Mouse (Mus musculus): ENCODE data around the gene Isoc2a.

The Isoc2a gene

GRCm38 (mm10) chr7:4900523-4900851, 23.5 kb downstream of the Isoc2a start:
- H3K4me1 ChIP-seq (replicated peaks; ENCODE audit: low read depth, low read length), result peaks cover 77% of the 10 kb centered on the region
- H3K27me3 ChIP-seq (ENCODE audit: insufficient read depth, low read length), result no peaks in the 10 kb centered on the region
- no peaks in the 10 kb centered on the region for H3K9me3 ChIP-seq (ENCODE audit: low read length)
- no peak for TF ChIP-seq POU5F1 (IDR thresholded peaks at IDR 0.05; ENCODE audit: borderline replicate concordance, low read length)
- TF ChIP-seq NANOG (IDR thresholded peaks at IDR 0.05; ENCODE audit: borderline replicate concordance, low read length), result no peak
- no peak for TF ChIP-seq CTCF (conservative IDR thresholded peaks at IDR 0.05; ENCODE audit: low read length)
- H3K36me3 ChIP-seq (ENCODE audit: insufficient read depth, low read length), result peaks cover 29% of the 10 kb centered on the region
- peak overlapping the region; percentile 53; the same call in 1 of the 2 replicates for H3K4me3 ChIP-seq (replicated peaks; ENCODE audit: low read length)

- H3K4me3 ChIP-seq (replicated peaks; ENCODE audit: low read length), result no peak overlapping the region
- TF ChIP-seq CTCF (conservative IDR thresholded peaks at IDR 0.05; ENCODE audit: low read length) (peak; percentile 96), NANOG (IDR thresholded peaks at IDR 0.05; ENCODE audit: borderline replicate concordance, low read length) (peak; percentile 36; the same call in 1 of the 2 replicates), POU5F1 (IDR thresholded peaks at IDR 0.05; ENCODE audit: borderline replicate concordance, low read length) (no peak)
- peaks cover 77% of the 10 kb centered on the region for H3K4me1 ChIP-seq (replicated peaks; ENCODE audit: low read depth, low read length)
Measured at GRCm38 (mm10) chr7:4901171-4901570, 24.2 kb downstream of the Isoc2a start.

DNA sequence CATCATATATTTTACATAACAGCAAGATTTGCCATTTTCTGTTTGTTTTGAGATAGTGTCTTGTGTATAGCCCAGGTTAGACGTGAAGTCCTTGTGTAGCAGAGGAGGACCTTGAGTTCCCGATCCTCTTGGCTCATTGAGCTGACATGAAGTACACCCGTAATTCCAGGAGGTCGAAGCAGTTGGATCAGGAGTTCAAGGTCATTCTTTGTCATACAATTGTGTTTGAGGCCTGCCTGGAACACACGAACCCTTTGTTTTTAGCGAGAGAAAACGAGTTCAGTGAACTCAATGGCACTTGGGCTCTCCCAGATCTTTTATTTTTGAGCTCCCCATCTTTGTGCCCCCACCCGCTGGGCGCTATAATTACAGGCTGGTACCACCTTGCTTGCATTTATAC, 25.5 kb downstream of the Isoc2a start:
- no peak; the same call in 1 of the 2 replicates for TF ChIP-seq NANOG (IDR thresholded peaks at IDR 0.05; ENCODE audit: borderline replicate concordance, low read length)

More at GRCm38 (mm10) chr7:4901171-4901570, 24.2 kb downstream of the Isoc2a start:
- Histone ChIP-seq H3K36me3 (ENCODE audit: insufficient read depth, low read length) (peaks cover 32% of the 10 kb centered on the region), H3K27me3 (ENCODE audit: insufficient read depth, low read length) (no peaks in the 10 kb centered on the region), H3K9me3 (ENCODE audit: low read length) (no peaks in the 10 kb centered on the region)

DNA sequence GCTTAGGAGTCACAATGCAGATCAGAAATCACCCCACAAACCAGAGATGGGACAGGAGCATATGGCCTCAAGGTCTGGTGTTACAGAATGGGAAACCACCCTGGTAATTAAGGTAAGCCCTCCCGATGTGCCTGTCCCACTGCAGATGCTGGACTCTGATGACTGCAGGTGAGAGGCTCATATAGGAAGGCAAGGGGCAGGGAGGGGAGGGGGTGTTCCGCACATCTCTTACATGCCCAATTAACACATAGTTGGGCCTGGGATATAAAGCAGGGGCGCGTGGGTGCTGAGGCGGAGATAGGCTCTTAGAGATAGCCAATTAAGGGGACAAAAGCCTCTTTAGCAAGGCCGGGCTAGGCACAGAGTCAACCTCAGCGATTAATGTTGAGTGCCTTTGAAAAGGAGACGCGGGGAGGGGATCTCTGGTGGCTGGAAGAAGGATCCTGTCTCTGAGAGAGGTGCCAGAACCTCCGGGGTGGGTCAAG, 29.6 kb downstream of the Isoc2a start, which contains the start of gene Gm36210:
TSS of gene Gm36210 (minus strand) at position 51 of the 485 bp plus-strand sequence.
- Histone ChIP-seq H3K4me1 (replicated peaks; ENCODE audit: low read depth, low read length) (peaks cover 86% of the 10 kb centered on the region), H3K4me3 (replicated peaks; ENCODE audit: low read length) (peak within 1 kb of the TSS; percentile 48), H3K9me3 (ENCODE audit: low read length) (no peaks in the 10 kb centered on the region), H3K27me3 (ENCODE audit: insufficient read depth, low read length) (no peaks in the 10 kb centered on the region), H3K36me3 (ENCODE audit: insufficient read depth, low read length) (peaks cover 74% of the 10 kb centered on the region)
- no peak for TF ChIP-seq POU5F1 (IDR thresholded peaks at IDR 0.05; ENCODE audit: borderline replicate concordance, low read length)
- no peak for TF ChIP-seq NANOG (IDR thresholded peaks at IDR 0.05; ENCODE audit: borderline replicate concordance, low read length)
- no peak for TF ChIP-seq CTCF (conservative IDR thresholded peaks at IDR 0.05; ENCODE audit: low read length)

More for the DNA sequence above, 25.5 kb downstream of the Isoc2a start:
- no peak overlapping the region for H3K4me3 ChIP-seq (replicated peaks; ENCODE audit: low read length)
- peaks cover 80% of the 10 kb centered on the region for H3K4me1 ChIP-seq (replicated peaks; ENCODE audit: low read depth, low read length)
- H3K9me3 ChIP-seq (ENCODE audit: low read length), result no peaks in the 10 kb centered on the region
- H3K36me3 ChIP-seq (ENCODE audit: insufficient read depth, low read length), result peaks cover 36% of the 10 kb centered on the region
- H3K27me3 ChIP-seq (ENCODE audit: insufficient read depth, low read length), result no peaks in the 10 kb centered on the region

GRCm38 (mm10) chr7:4911561-4911960, 34.6 kb downstream of the Isoc2a start:
- H3K27me3 ChIP-seq (ENCODE audit: insufficient read depth, low read length), result no peaks in the 10 kb centered on the region
- no peak for TF ChIP-seq NANOG (IDR thresholded peaks at IDR 0.05; ENCODE audit: borderline replicate concordance, low read length)
- TF ChIP-seq POU5F1 (IDR thresholded peaks at IDR 0.05; ENCODE audit: borderline replicate concordance, low read length), result no peak
- peak; percentile 72 for TF ChIP-seq CTCF (conservative IDR thresholded peaks at IDR 0.05; ENCODE audit: low read length)
- H3K4me3 ChIP-seq (replicated peaks; ENCODE audit: low read length), result peak overlapping the region; percentile 90
- H3K9me3 ChIP-seq (ENCODE audit: low read length), result no peaks in the 10 kb centered on the region
- H3K36me3 ChIP-seq (ENCODE audit: insufficient read depth, low read length), result peaks cover 50% of the 10 kb centered on the region
- H3K4me1 ChIP-seq (replicated peaks; ENCODE audit: low read depth, low read length), result peaks cover 77% of the 10 kb centered on the region

GRCm38 (mm10) chr7:4912248-4912647, 35.3 kb downstream of the Isoc2a start:
- TF ChIP-seq POU5F1 (IDR thresholded peaks at IDR 0.05; ENCODE audit: borderline replicate concordance, low read length) (no peak), NANOG (IDR thresholded peaks at IDR 0.05; ENCODE audit: borderline replicate concordance, low read length) (no peak), CTCF (conservative IDR thresholded peaks at IDR 0.05; ENCODE audit: low read length) (no peak)
- Histone ChIP-seq H3K36me3 (ENCODE audit: insufficient read depth, low read length) (peaks cover 54% of the 10 kb centered on the region), H3K4me3 (replicated peaks; ENCODE audit: low read length) (peak overlapping the region; percentile 90), H3K9me3 (ENCODE audit: low read length) (no peaks in the 10 kb centered on the region), H3K4me1 (replicated peaks; ENCODE audit: low read depth, low read length) (peaks cover 77% of the 10 kb centered on the region), H3K27me3 (ENCODE audit: insufficient read depth, low read length) (no peaks in the 10 kb centered on the region)

GRCm38 (mm10) chr7:4915007-4915665, 38.2 kb downstream of the Isoc2a start, which contains the start of gene Zfp628:
TSS of gene Zfp628 (plus strand) at chr7:4915217.
- no peaks in the 10 kb centered on the region; the same call in 1 of the 2 replicates for H3K27me3 ChIP-seq (ENCODE audit: insufficient read depth, low read length)
- no peaks in the 10 kb centered on the region for H3K9me3 ChIP-seq (ENCODE audit: low read length)
- peaks cover 47% of the 10 kb centered on the region for H3K36me3 ChIP-seq (ENCODE audit: insufficient read depth, low read length)
- TF ChIP-seq NANOG (IDR thresholded peaks at IDR 0.05; ENCODE audit: borderline replicate concordance, low read length) (no peak), CTCF (conservative IDR thresholded peaks at IDR 0.05; ENCODE audit: low read length) (no peak), POU5F1 (IDR thresholded peaks at IDR 0.05; ENCODE audit: borderline replicate concordance, low read length) (no peak)
- peaks cover 77% of the 10 kb centered on the region for H3K4me1 ChIP-seq (replicated peaks; ENCODE audit: low read depth, low read length)
- H3K4me3 ChIP-seq (replicated peaks; ENCODE audit: low read length), result peak within 1 kb of the TSS; percentile 90

DNA sequence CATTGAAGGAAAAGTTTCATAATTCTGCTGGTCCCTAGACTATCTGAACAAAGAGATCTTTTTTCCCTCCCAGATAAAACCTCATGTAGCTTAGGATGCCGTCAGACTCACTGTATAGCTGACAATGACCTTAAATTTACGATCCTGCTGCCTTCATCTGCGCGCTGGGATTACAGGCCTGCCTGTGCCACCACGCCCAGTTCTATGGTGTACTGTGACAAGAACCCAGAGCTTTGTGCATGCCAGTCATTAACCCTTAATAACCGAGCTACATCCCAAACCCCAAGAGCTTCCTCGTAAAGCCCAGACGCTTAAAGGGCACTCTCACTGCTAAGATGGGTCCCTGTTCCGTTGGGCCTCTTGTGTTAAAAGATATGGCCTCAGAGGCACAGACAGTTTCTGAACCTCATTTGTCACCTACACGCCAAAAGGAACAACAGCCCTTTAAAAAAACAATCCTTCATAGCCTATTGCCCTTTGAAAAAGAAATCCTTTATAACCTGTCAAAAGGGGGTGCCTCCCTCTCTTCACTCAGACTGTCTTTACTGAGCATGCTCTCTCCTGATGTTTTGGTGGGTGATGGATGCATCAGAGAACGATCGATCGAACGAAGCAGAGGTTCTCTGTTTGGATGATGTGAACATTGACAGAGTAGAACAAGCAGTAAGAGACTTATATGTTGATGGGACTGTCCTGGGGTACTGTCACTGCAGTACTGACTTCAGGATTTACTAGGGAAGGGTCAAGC, 38.9 kb downstream of the Isoc2a start:
- Histone ChIP-seq H3K27me3 (ENCODE audit: insufficient read depth, low read length) (no peaks in the 10 kb centered on the region; the same call in 1 of the 2 replicates), H3K9me3 (ENCODE audit: low read length) (no peaks in the 10 kb centered on the region), H3K36me3 (ENCODE audit: insufficient read depth, low read length) (peaks cover 40% of the 10 kb centered on the region), H3K4me1 (replicated peaks; ENCODE audit: low read depth, low read length) (peaks cover 77% of the 10 kb centered on the region), H3K4me3 (replicated peaks; ENCODE audit: low read length) (peak overlapping the region; percentile 90)
- no peak for TF ChIP-seq POU5F1 (IDR thresholded peaks at IDR 0.05; ENCODE audit: borderline replicate concordance, low read length)
- no peak for TF ChIP-seq CTCF (conservative IDR thresholded peaks at IDR 0.05; ENCODE audit: low read length)
- TF ChIP-seq NANOG (IDR thresholded peaks at IDR 0.05; ENCODE audit: borderline replicate concordance, low read length), result no peak
